Mouse (Mus musculus): ENCODE results near the gene Ubxn1.

- TF ChIP-seq CTCF (IDR thresholded peaks at IDR 0.05; ENCODE audit: borderline replicate concordance, insufficient read depth, low read depth, low read length): no peak
- TF ChIP-seq POLR2A (IDR thresholded peaks at IDR 0.05; ENCODE audit: borderline replicate concordance, insufficient read depth, low read length): peak; percentile 79; the same call in 1 of the 2 replicates
Measured at GRCm38 (mm10) chr19:8839103-8839907, 32.0 kb upstream of the Ubxn1 start, which contains the start of gene Gng3.
